Mouse (Mus musculus) gastrocnemius, postnatal 10 days (tissue): ENCODE measurements around the gene Ipp. TPM values are rescaled to one million over a fixed set of nuclear protein-coding genes. Genes with fewer than 3 reads are reported as not detected.
A peak's percentile ranks its signal among the peaks of the same experiment; 100 is the strongest.

Experiments
- DNase-seq: peaks from one replicate; pipeline ENCODE4 v3.0.0; 2021; ENCODE audit warnings: mixed read lengths
- long read RNA-seq, 2 experiments: library from polyadenylated mRNA; stranded (forward); transcript quantifications; one replicate each; pipeline ENCODE4 v2.0.0; 2021
- total RNA-seq, 2 experiments: library from RNA; stranded (reverse); gene quantifications; 2 replicates each; pipeline ENCODE4 v1.2.3; 2021

The Ipp gene
- total RNA-seq: 10 to 100 TPM; 14.4 to 15.2 TPM
- long read RNA-seq, experiment 1, transcript Ipp-202 (9 exons, 2,118 nt): major isoform, 9 of 11 reads
- long read RNA-seq, experiment 1, partial matches to known transcripts: 1 of 11 reads
- long read RNA-seq, experiment 1, other reads (novel, unspliced or antisense): 1 of 11 reads
- long read RNA-seq, experiment 2, transcript Ipp-202 (9 exons, 2,118 nt): major isoform, 7 of 10 reads
- long read RNA-seq, experiment 2, partial matches to known transcripts: 0 of 10 reads
- long read RNA-seq, experiment 2, other reads (novel, unspliced or antisense): 3 of 10 reads

- peak; percentile 93 for DNase-seq
Observed at GRCm38 (mm10) chr4:116507425-116508218, at the start of gene Ipp. Gene Ipp, plus strand, starts transcription at chr4:116507549.

GRCm38 (mm10) chr4:116461943-116462342, 45.4 kb upstream of the Ipp start:
- DNase-seq: no peak

- DNase-seq: peak; percentile 53
Observed at GRCm38 (mm10) chr4:116463231-116464125, 43.9 kb upstream of the Ipp start.

- peak; percentile 87 for DNase-seq
Observed at GRCm38 (mm10) chr4:116464126-116464981, 43.0 kb upstream of the Ipp start, which contains the start of gene Mast2. Gene Mast2, minus strand, starts transcription at chr4:116464183.

GRCm38 (mm10) chr4:116481322-116481721, 26.0 kb upstream of the Ipp start:
- no peak for DNase-seq

GRCm38 (mm10) chr4:116483476-116483875, 23.9 kb upstream of the Ipp start:
- DNase-seq: peak; percentile 14

GRCm38 (mm10) chr4:116491119-116491536, 16.2 kb upstream of the Ipp start:
- DNase-seq: peak; percentile 6

GRCm38 (mm10) chr4:116491886-116492285, 15.5 kb upstream of the Ipp start:
- DNase-seq: no peak

- DNase-seq: no peak
Observed at GRCm38 (mm10) chr4:116492460-116492859, 14.9 kb upstream of the Ipp start.

- no peak for DNase-seq
Observed at GRCm38 (mm10) chr4:116493646-116494045, 13.7 kb upstream of the Ipp start.

GRCm38 (mm10) chr4:116499978-116500377, 7.4 kb upstream of the Ipp start:
- DNase-seq: no peak

GRCm38 (mm10) chr4:116506886-116507424, 394 bp upstream of the Ipp start:
- no peak for DNase-seq

- DNase-seq: no peak
Observed at GRCm38 (mm10) chr4:116531109-116531508, 23.8 kb downstream of the Ipp start.

GRCm38 (mm10) chr4:116536351-116536750, 29.0 kb downstream of the Ipp start:
- DNase-seq: no peak

- DNase-seq: no peak
Observed at GRCm38 (mm10) chr4:116537737-116538136, 30.4 kb downstream of the Ipp start.

- no peak for DNase-seq
Observed at GRCm38 (mm10) chr4:116550432-116550831, 43.1 kb downstream of the Ipp start.

GRCm38 (mm10) chr4:116553035-116553434, 45.7 kb downstream of the Ipp start:
- no peak for DNase-seq

GRCm38 (mm10) chr4:116555413-116556300, 48.3 kb downstream of the Ipp start, which contains the start of gene Tmem69:
Gene Tmem69, minus strand, starts transcription at chr4:116555936.
- peak; percentile 61 for DNase-seq

- DNase-seq: peak; percentile 90
Observed at GRCm38 (mm10) chr4:116556561-116557305, 49.4 kb downstream of the Ipp start.
